Mouse (Mus musculus) right cerebral cortex, postnatal 14 days (tissue): ENCODE measurements around the gene Efna1.

Experiments used
- DNase-seq: peaks from one replicate; pipeline ENCODE4 v3.0.0; 2022

Efna1 gene

GRCm38 (mm10) chr3:89280606-89281511 is at the start of gene Efna1:
Gene Efna1, minus strand, starts transcription at chr3:89281142.
- no peak for DNase-seq

- DNase-seq, result no peak
These were observed 49.4 kb upstream of the Efna1 start for GRCm38 (mm10) chr3:89330346-89330745.

- DNase-seq, result no peak
These were observed 47.7 kb upstream of the Efna1 start for GRCm38 (mm10) chr3:89328623-89329022.

- no peak for DNase-seq
These were observed 46.5 kb upstream of the Efna1 start for GRCm38 (mm10) chr3:89327371-89327870.

GRCm38 (mm10) chr3:89325882-89326281 is 44.9 kb upstream of the Efna1 start:
- no peak for DNase-seq

GRCm38 (mm10) chr3:89322514-89323165 is 41.7 kb upstream of the Efna1 start, which contains the start of gene Efna3:
Gene Efna3, minus strand, starts transcription at chr3:89322965.
- peak; percentile 85 for DNase-seq

- no peak for DNase-seq
These were observed 41.2 kb upstream of the Efna1 start for GRCm38 (mm10) chr3:89322131-89322500.

- DNase-seq, result peak; percentile 61
These were observed 40.5 kb upstream of the Efna1 start for GRCm38 (mm10) chr3:89321183-89322130.

GRCm38 (mm10) chr3:89320581-89321182 is 39.7 kb upstream of the Efna1 start:
- DNase-seq, result peak; percentile 63

- DNase-seq, result peak; percentile 66
These were observed 38.8 kb upstream of the Efna1 start for GRCm38 (mm10) chr3:89319591-89320350.

- DNase-seq, result no peak
These were observed 38.1 kb upstream of the Efna1 start for GRCm38 (mm10) chr3:89318971-89319590.

GRCm38 (mm10) chr3:89318316-89318715 is 37.4 kb upstream of the Efna1 start:
- no peak for DNase-seq

- DNase-seq, result no peak
These were observed 36.3 kb upstream of the Efna1 start for GRCm38 (mm10) chr3:89317246-89317645.

- DNase-seq, result peak; percentile 83
These were observed 35.9 kb upstream of the Efna1 start for GRCm38 (mm10) chr3:89316833-89317232.

GRCm38 (mm10) chr3:89315930-89316831 is 35.2 kb upstream of the Efna1 start:
- no peak for DNase-seq

- peak; percentile 85 for DNase-seq
These were observed 34.4 kb upstream of the Efna1 start for GRCm38 (mm10) chr3:89315195-89315929.

- DNase-seq, result no peak
These were observed 33.8 kb upstream of the Efna1 start for GRCm38 (mm10) chr3:89314791-89315190.

GRCm38 (mm10) chr3:89314340-89314739 is 33.4 kb upstream of the Efna1 start:
- DNase-seq, result no peak

GRCm38 (mm10) chr3:89308089-89308488 is 27.1 kb upstream of the Efna1 start:
- no peak for DNase-seq
